Mouse (Mus musculus) retina, embryonic 14.5 days (tissue): ENCODE data around the gene Adam19.
A peak's percentile ranks its signal among the peaks of the same experiment; 100 is the strongest.
"Not testable (repeated sequence)": the region's sequence is repeated elsewhere in the genome, so short reads cannot be mapped to it uniquely, and the experiment has no call there.

Experiments
- DNase-seq: peaks from one replicate; pipeline ENCODE4 v3.0.0-alpha.2; 2015; ENCODE audit warnings: low spot score

Gene Adam19

GRCm38 (mm10) chr11:46131022-46131986 lies 75.5 kb downstream of the Adam19 start:
- DNase-seq, result no peak

- no peak for DNase-seq
Observed at GRCm38 (mm10) chr11:46134899-46135298, 79.1 kb downstream of the Adam19 start.

GRCm38 (mm10) chr11:46143342-46143741 lies 87.5 kb downstream of the Adam19 start:
- no peak for DNase-seq

GRCm38 (mm10) chr11:46145163-46145875 lies 89.5 kb downstream of the Adam19 start:
- no peak for DNase-seq

GRCm38 (mm10) chr11:46146619-46147018 lies 90.8 kb downstream of the Adam19 start:
- DNase-seq, result no peak

GRCm38 (mm10) chr11:46156945-46157344 lies 101.2 kb downstream of the Adam19 start:
- no peak for DNase-seq

GRCm38 (mm10) chr11:46157462-46157861 lies 101.7 kb downstream of the Adam19 start:
- DNase-seq, result no peak

- DNase-seq, result peak; percentile 23
Observed at GRCm38 (mm10) chr11:46165866-46166585, 110.2 kb downstream of the Adam19 start, which contains the start of gene Nipal4. TSS of gene Nipal4 (minus strand) at chr11:46166508.

GRCm38 (mm10) chr11:46168506-46168905 lies 112.7 kb downstream of the Adam19 start:
- DNase-seq, result no peak

- DNase-seq, result peak; percentile 6
Observed at GRCm38 (mm10) chr11:46169908-46170307, 114.1 kb downstream of the Adam19 start.

- DNase-seq, result no peak
Observed at GRCm38 (mm10) chr11:46172128-46172527, 116.3 kb downstream of the Adam19 start.

GRCm38 (mm10) chr11:46176155-46176554 lies 120.4 kb downstream of the Adam19 start:
- no peak for DNase-seq

GRCm38 (mm10) chr11:46177246-46178043 lies 121.7 kb downstream of the Adam19 start:
- no peak for DNase-seq

GRCm38 (mm10) chr11:46182031-46182430 lies 126.2 kb downstream of the Adam19 start:
- not testable (repeated sequence) for DNase-seq

GRCm38 (mm10) chr11:46184946-46185345 lies 129.2 kb downstream of the Adam19 start:
- no peak for DNase-seq

GRCm38 (mm10) chr11:46185486-46185885 lies 129.7 kb downstream of the Adam19 start:
- DNase-seq, result no peak

- no peak for DNase-seq
Observed at GRCm38 (mm10) chr11:46188283-46188682, 132.5 kb downstream of the Adam19 start.

GRCm38 (mm10) chr11:46194175-46194574 lies 138.4 kb downstream of the Adam19 start:
- DNase-seq, result no peak
